Mouse (Mus musculus) liver, embryonic 12.5 days (tissue): ENCODE results near the gene Aspdh. TPM values are rescaled to one million over a fixed set of nuclear protein-coding genes. Genes with fewer than 3 reads are reported as not detected.

Source experiments
- ATAC-seq: fragments of 200-750 bp; cut with Nextera tagmentation; 2 replicates; pipeline ENCODE4 v1.8.0; 2017; ENCODE audit warnings: moderate number of reproducible peaks, mild to moderate bottlenecking, moderate library complexity
- H3K27ac ChIP-seq: fragments of 300-500 bp; sonication (generic); 2 replicates; pipeline ENCODE4 v1.5.1; 2016; ENCODE audit warnings: mild to moderate bottlenecking
- H3K27me3 ChIP-seq: fragments of 300-500 bp; sonication (generic); replicated peaks from 2 replicates; pipeline ENCODE4 v1.6.1; 2016; ENCODE audit warnings: mild to moderate bottlenecking, moderate library complexity
- H3K36me3 ChIP-seq: fragments of 300-500 bp; sonication (generic); 2 replicates; pipeline ENCODE4 v1.6.1; 2016; ENCODE audit warnings: mild to moderate bottlenecking, moderate library complexity
- H3K4me1 ChIP-seq: fragments of 300-500 bp; sonication (generic); 2 replicates; pipeline ENCODE4 v1.6.1; 2016
- H3K4me2 ChIP-seq: fragments of 300-500 bp; sonication (generic); 2 replicates; pipeline ENCODE4 v1.6.1; 2016; ENCODE audit warnings: mild to moderate bottlenecking, moderate library complexity
- H3K4me3 ChIP-seq: fragments of 300-500 bp; sonication (generic); 2 replicates; pipeline ENCODE4 v1.5.1; 2016; ENCODE audit warnings: mild to moderate bottlenecking, moderate library complexity
- H3K9ac ChIP-seq: fragments of 300-500 bp; sonication (generic); 2 replicates; pipeline ENCODE4 v1.6.1; 2016; ENCODE audit warnings: mild to moderate bottlenecking, moderate library complexity
- H3K9me3 ChIP-seq: fragments of 300-500 bp; sonication (generic); replicated peaks from 2 replicates; pipeline ENCODE4 v1.6.1; 2016; ENCODE audit warnings: mild to moderate bottlenecking, moderate library complexity
- WGBS: fragments of 180-500 bp; shearing (Covaris S2); methylation state at CpG from one replicate; pipeline ENCODE4 v1.1.7; 2016; ENCODE audit not compliant: insufficient replicate concordance; 5-methylcytosine and 5-hydroxymethylcytosine counted together
- polyA plus RNA-seq: library from polyadenylated mRNA; unstranded; fragments of >200 nt; fragmentation: Nextera tagmentation; extraction: Ambion mirVana; gene quantifications from 2 replicates; pipeline ENCODE4 v1.2.1, GENCODE M21; 2016

Aspdh gene
- polyA plus RNA-seq, 1 experiment from 2014 or later, result 6.4 TPM

DNA sequence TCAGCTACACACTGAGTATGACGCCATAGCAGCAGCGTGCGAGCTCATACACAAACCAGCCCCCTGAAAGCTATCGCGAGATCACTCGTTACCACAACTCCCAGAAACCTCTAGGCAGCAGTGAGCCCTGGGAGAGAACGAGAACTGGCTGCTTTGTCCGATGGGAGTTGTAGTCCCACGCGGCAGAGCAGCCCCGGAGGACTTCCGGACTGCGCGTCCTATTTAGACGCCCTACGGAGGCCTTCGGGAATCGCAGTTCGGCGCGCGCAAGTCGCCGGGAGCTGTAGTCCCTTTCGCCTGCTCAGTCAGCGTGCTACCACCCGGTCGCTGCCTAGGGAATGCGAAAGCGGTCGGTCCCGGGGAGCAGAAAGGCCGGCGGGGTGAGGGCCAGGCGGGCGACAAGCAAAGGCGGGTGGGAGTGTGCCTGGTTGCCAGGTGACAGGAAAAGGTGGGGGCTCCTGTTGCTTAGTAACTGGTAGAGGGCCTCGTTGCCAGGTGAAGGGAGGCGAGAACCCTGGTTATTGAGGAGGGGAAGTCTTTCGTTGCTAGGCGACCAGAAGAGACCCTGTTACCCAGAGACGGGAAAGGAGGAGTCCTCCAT lies 2.7 kb downstream of the Aspdh start, which contains the start of gene Josd2:
Josd2 (plus strand) TSS at position 170 of the 601 bp plus-strand sequence.
- peak within 1 kb of the TSS; percentile 96 for H3K27ac ChIP-seq
- peak within 1 kb of the TSS; percentile 88 for H3K4me2 ChIP-seq
- peaks cover 92% of the 10 kb centered on the region for H3K4me1 ChIP-seq
- ATAC-seq, result peak; percentile 85
- H3K9ac ChIP-seq, result peak within 1 kb of the TSS; percentile 90
- H3K36me3 ChIP-seq, result peaks cover 22% of the 10 kb centered on the region
- H3K9me3 ChIP-seq, result no peaks in the 10 kb centered on the region
- under 1% methylated on average over 42 of the region's 42 CpGs for WGBS
- H3K4me3 ChIP-seq, result peak within 1 kb of the TSS; percentile 85
- peaks cover 32% of the 10 kb centered on the region for H3K27me3 ChIP-seq

DNA sequence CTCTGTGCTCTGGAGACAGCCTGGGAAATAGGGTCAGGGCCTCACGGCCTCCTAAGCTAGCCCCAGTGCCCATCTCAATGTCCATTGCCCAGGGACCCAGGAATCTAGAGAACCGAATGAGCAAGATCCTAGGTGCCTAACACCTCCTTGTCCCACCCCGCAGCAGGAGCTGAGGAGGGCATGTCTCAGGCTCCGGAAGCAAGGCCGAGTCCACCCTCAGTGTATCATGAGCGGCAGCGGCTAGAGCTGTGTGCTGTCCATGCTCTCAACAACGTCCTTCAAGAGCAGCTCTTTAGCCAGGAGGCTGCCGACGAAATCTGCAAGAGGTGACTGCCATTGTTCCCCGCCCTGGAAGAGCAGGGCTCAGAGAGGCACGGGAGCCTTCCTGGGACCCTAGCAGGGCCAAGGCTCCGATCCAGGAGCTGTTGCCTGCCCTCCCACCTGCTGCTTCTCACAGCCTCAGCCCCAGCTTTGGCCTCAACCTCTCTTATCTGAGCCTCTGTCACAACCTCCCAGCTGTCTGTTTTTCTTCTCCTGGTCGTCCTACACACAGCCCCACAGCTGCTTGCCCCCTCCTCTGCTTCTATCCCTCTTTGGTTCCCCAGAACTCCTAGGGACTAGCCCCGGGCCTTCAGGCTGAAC lies 3.6 kb downstream of the Aspdh start:
- Histone ChIP-seq H3K27me3 (peaks cover 31% of the 10 kb centered on the region), H3K9me3 (no peaks in the 10 kb centered on the region), H3K4me2 (peak overlapping the region; percentile 88), H3K4me3 (peak overlapping the region; percentile 85), H3K36me3 (peaks cover 22% of the 10 kb centered on the region), H3K9ac (peak overlapping the region; percentile 90), H3K27ac (peak overlapping the region; percentile 96), H3K4me1 (peaks cover 94% of the 10 kb centered on the region)
- peak; percentile 40 for ATAC-seq
- 45% methylated on average over 15 of the region's 15 CpGs for WGBS

DNA sequence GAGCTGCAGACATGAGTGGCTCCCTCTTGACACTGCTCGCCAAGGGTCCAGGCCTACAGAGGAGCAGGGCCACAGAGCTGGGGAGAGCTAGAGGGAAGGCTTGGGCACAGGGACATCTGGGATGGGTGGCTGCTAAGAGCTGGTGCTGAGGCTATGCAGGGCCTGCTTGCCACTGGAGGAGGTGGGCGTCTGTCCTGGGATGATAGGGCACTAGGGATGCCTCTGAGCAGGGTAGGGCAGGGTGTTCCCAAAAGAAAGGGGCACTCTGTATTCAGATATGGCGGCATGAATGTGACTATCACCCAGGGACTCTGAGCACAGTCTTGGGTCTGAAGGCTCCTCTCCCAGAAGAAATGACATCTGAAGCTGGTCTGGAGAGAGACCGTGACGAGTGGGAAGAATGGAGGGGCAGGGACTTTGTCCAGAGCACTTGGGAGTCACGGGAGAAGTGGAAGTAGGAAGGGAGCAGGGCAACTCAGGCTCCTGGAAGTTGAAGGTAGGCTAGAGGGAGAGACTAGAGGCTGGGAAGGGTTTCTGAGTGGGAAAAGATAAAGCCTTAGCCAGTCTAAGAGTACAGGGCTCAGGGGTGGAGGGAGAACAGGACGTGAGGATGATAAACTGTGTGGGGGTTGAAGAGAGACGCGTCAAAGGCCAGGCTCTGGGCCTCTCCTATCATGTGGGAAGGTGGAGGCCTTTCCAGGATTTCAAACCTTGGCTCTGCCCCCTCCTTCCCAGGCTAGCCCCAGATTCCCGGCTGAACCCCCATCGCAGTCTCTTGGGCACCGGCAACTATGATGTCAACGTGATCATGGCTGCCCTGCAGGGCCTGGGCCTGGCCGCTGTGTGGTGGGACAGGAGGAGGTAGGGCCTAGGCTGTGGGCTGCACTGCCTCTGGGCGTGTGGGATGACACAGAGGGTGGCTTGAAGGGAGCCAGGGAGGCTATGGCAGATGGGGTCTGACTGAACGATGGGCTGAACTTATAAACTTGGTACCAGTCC lies 4.8 kb downstream of the Aspdh start:
- H3K9me3 ChIP-seq, result no peaks in the 10 kb centered on the region
- peak overlapping the region; percentile 85 for H3K4me3 ChIP-seq
- H3K4me1 ChIP-seq, result peaks cover 92% of the 10 kb centered on the region
- peak overlapping the region; percentile 96 for H3K27ac ChIP-seq
- peak overlapping the region; percentile 90 for H3K9ac ChIP-seq
- peak; percentile 67 for ATAC-seq
- H3K36me3 ChIP-seq, result peaks cover 22% of the 10 kb centered on the region
- H3K4me2 ChIP-seq, result peak overlapping the region; percentile 88
- H3K27me3 ChIP-seq, result peaks cover 31% of the 10 kb centered on the region
- 48% methylated on average over 16 of the region's 16 CpGs for WGBS

DNA sequence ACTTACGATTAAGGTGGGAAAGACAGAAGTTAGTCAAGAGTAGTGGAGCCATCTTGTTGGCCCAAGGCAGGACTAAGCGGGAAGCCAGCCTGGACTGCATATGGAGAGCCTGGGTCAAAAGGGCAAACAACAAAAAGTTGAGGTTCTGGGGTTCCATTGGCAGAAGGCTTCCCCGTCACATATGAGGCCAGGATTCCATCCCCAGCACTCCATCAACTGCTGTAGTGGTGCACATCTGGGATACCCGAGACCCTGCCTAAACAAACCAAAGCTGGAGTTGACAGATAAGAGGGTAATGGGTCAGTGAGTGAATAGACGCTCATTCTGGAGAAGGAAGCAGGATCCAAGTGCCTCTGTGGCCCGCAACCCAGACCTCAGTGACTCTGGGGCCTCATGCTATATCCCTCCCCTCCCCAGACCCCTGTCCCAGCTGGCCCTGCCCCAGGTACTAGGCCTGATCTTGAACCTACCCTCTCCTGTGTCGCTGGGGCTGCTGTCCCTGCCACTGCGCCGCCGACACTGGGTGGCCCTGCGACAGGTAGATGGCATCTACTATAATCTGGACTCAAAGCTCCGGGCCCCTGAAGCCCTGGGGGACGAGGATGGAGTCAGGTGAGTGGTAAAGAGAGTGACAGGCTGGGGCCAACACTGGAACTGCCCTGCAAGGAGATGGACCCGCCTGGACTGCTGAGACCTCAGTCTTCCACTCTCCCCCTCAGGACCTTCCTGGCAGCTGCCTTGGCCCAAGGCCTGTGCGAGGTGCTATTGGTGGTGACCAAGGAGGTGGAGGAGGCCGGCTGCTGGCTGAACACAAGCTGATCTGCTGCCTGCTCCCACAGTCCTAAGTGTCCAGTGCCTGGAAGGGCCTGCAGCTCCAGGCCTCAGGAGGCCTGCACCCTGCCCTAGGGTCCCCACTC lies 5.8 kb downstream of the Aspdh start:
- Histone ChIP-seq H3K4me3 (peak overlapping the region; percentile 85), H3K4me1 (peaks cover 83% of the 10 kb centered on the region), H3K27ac (peak overlapping the region; percentile 96), H3K36me3 (peaks cover 22% of the 10 kb centered on the region), H3K9ac (peak overlapping the region; percentile 90), H3K27me3 (peaks cover 33% of the 10 kb centered on the region), H3K9me3 (no peaks in the 10 kb centered on the region), H3K4me2 (peak overlapping the region; percentile 88)
- 77% methylated on average over 16 of the region's 16 CpGs for WGBS
- ATAC-seq, result no peak

DNA sequence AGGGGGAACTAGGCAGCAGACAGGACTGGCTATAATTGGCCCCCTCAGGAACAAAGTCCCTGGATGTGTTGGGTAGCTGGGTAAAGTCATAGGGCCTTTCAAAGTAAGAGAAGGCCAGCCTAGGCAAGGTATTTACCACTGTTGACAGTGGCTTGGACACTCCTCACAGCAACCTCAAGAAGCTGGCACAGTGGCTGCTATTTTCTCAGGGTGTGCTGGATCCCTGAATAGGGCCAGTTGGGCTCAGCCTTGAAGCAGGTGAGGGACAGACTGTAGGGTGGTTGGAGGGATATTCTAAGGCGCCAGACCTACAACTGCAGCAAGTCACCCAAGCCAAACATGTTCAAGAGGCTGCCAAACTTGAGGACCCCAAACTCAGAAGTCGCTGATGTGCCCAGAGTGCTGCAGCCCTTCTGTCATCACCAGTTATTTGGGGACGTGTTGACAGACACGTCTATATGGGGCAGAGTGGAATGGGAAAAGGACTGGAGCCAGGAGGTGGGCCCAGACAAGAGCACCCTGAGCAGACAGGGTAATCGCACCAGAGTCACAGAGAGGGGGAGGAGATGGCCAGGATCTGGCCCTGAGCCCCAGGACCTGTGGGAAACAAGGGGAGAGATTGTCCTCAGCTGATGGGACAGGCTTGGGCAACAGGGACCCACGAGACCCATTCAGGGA lies 6.8 kb downstream of the Aspdh start:
- no peaks in the 10 kb centered on the region for H3K9me3 ChIP-seq
- WGBS, result 44% methylated on average over 6 of the region's 6 CpGs

DNA sequence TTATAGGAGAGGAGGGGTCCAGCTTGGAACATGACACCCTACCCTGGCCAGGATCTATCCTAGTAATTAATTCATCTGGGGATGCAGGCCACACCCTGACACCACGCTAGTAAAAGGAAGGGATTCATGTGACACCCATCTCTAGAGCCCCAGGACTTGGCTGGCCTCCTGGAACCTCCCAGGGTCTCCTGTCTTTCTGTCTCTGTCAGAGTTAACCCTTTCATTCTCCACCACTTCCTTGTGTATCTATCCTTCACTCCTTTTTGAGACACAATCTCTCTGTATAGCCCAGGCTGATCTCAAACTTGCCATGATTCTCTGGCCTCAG lies 7.3 kb downstream of the Aspdh start:
- H3K4me2 ChIP-seq, result no peak overlapping the region
- peaks cover 67% of the 10 kb centered on the region for H3K4me1 ChIP-seq
- H3K4me3 ChIP-seq, result no peak overlapping the region
- peaks cover 22% of the 10 kb centered on the region for H3K36me3 ChIP-seq
- WGBS, result 20% methylated on average over 1 of the region's 1 CpGs
- no peaks in the 10 kb centered on the region for H3K9me3 ChIP-seq
- no peak for ATAC-seq
- H3K27me3 ChIP-seq, result peaks cover 45% of the 10 kb centered on the region
- 0 out of 2 replicates have a peak overlapping the region, but pooled peaks have one; percentile 57 for H3K9ac ChIP-seq
- peak overlapping the region; percentile 96 for H3K27ac ChIP-seq

More for the DNA sequence above, 6.8 kb downstream of the Aspdh start:
- Histone ChIP-seq H3K4me1 (peaks cover 72% of the 10 kb centered on the region), H3K4me3 (no peak overlapping the region), H3K27ac (peak overlapping the region; percentile 96), H3K4me2 (no peak overlapping the region), H3K27me3 (peaks cover 40% of the 10 kb centered on the region), H3K36me3 (peaks cover 22% of the 10 kb centered on the region), H3K9ac (0 out of 2 replicates have a peak overlapping the region, but pooled peaks have one; percentile 7)
- no peak for ATAC-seq

DNA sequence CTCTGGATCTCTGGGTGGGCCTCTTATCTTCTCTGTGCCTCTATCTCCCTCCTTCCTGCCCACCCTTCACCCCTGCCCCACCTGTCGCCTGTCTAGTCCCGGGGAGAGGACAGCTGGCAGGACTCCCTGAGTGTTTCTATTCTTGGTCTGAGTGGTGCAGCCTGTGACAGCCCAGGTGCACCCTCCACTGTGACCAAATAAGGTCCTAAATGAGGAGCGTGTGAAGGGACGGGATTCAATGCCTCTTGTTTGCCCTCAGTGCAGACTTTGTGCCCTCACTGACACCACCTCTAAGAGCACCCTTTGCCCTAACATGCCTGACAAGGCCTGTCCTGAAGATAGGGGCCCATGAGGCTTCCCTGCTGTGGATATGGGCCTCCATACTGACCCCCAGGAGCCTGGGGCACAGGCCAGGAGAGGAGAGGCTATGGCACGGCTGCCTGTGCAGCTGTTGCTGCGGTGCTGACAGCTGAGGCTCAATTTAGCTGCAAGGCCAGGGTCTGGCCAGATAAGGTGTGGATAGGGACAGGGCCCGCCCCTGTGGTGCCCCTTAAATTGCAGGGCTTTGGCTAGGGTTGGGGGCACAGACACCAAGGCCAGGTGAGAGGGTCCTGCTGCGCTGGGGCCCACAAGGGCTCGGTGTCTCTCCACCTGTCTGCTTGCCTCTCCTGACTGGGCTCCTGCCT lies 7.9 kb downstream of the Aspdh start:
- Histone ChIP-seq H3K4me2 (peak overlapping the region; percentile 23; the same call in 1 of the 2 replicates), H3K36me3 (peaks cover 22% of the 10 kb centered on the region), H3K27me3 (peaks cover 51% of the 10 kb centered on the region), H3K9me3 (no peaks in the 10 kb centered on the region), H3K27ac (peak overlapping the region; percentile 45), H3K4me1 (peaks cover 66% of the 10 kb centered on the region), H3K9ac (peak overlapping the region; percentile 57), H3K4me3 (no peak overlapping the region)
- WGBS, result 39% methylated on average over 9 of the region's 9 CpGs
- ATAC-seq, result no peak

DNA sequence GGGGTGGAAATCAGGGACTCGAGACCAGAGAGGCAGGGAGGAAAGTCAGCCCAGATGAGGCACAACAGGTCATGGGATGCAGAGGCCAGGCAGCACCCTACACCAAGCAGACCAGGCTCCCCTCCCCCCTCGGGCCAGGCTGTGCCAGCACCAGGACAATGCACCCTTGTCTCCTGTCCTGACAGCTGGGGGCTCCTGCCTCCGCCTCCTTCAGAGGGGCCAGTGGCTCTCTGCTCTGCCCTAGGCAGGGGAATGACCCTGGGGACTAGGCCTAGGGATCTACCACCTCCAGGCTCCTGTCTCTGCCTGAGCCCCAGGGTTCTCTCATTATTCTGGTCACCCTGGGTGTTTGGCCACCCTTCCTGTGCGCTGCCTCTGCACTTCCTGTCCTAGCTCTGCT lies 9.2 kb downstream of the Aspdh start:
- H3K9me3 ChIP-seq, result no peaks in the 10 kb centered on the region
- no peak overlapping the region for H3K9ac ChIP-seq
- peaks cover 65% of the 10 kb centered on the region for H3K4me1 ChIP-seq
- H3K36me3 ChIP-seq, result peaks cover 16% of the 10 kb centered on the region
- H3K4me3 ChIP-seq, result no peak overlapping the region
- 34% methylated on average over 4 of the region's 4 CpGs for WGBS
- ATAC-seq, result no peak
- H3K27me3 ChIP-seq, result peaks cover 64% of the 10 kb centered on the region
- H3K27ac ChIP-seq, result no peak overlapping the region
- H3K4me2 ChIP-seq, result no peak overlapping the region

DNA sequence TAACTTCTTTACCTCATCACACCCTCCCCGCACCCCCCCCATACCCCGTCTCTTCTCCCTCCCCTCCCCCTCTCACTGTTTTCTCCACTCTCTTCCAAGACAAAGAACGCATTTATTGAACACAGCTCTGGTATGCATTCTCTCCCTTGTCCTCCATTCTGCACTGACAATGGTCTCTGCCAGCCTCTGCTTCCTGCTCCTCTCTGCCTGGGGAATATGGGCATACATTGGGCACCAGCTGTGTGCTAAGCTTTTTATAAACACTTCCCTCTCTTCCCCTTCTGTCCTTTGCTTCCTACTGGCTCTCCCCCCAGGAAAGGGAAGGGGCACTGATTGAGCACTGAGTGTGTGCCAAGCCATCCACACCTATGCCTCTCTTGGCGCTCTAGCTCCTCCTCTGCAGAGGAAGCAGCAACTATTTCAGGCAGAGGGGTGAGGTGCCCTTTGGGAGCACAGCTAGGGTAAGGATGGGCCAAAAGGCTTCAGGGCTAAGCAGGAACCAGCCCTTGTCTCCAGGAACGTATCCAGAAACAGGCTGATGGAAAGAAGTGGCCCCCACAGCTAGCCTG lies 9.9 kb downstream of the Aspdh start:
- Histone ChIP-seq H3K9ac (no peak overlapping the region), H3K27me3 (peaks cover 71% of the 10 kb centered on the region), H3K36me3 (peaks cover 14% of the 10 kb centered on the region), H3K4me1 (peaks cover 65% of the 10 kb centered on the region), H3K4me2 (no peak overlapping the region), H3K4me3 (no peak overlapping the region), H3K9me3 (no peaks in the 10 kb centered on the region), H3K27ac (no peak overlapping the region)
- ATAC-seq, result no peak
- 36% methylated on average over 5 of the region's 5 CpGs for WGBS

DNA sequence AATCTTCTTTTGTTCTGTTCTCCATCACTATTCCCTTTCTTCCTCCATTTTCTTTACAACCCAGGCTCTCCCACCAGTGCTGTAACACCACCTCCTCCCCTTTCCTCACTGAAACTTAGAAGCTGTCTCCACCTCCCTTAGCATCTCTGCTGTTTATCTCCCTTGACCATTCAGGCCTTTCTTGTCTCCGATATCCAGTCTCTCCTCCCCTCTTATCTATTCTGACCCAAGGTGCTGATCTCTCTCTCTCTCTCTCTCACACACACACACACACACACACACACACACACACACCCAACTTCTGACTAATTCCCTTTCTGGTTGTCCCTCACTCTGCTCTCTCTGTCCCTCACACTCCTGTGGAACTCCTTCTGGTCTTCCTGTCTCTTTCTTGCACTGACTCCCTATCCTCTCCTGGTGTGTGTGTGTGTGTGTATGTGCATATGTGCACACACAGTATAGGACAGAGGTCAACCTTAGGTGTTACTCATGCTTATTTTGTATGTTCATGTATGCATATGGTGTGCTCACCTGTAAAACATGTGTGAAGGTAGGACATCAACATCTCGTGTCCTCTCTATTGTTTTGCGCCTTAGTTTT lies 17.7 kb downstream of the Aspdh start:
- no peaks in the 10 kb centered on the region for H3K9me3 ChIP-seq
- peak; percentile 96 for ATAC-seq
- peaks cover 66% of the 10 kb centered on the region for H3K4me1 ChIP-seq
- H3K27me3 ChIP-seq, result peaks cover 44% of the 10 kb centered on the region
- 34% methylated on average over 3 of the region's 3 CpGs for WGBS
- H3K4me3 ChIP-seq, result peak overlapping the region; percentile 25; the same call in 1 of the 2 replicates
- H3K9ac ChIP-seq, result peak overlapping the region; percentile 69
- peak overlapping the region; percentile 73 for H3K4me2 ChIP-seq
- H3K27ac ChIP-seq, result peak overlapping the region; percentile 93
- H3K36me3 ChIP-seq, result no peaks in the 10 kb centered on the region
